Mouse (Mus musculus): ENCODE data around the gene Ptpn7.
"Not testable (repeated sequence)": the region's sequence is repeated elsewhere in the genome, so short reads cannot be mapped to it uniquely, and the experiment has no call there.

The Ptpn7 gene

DNA sequence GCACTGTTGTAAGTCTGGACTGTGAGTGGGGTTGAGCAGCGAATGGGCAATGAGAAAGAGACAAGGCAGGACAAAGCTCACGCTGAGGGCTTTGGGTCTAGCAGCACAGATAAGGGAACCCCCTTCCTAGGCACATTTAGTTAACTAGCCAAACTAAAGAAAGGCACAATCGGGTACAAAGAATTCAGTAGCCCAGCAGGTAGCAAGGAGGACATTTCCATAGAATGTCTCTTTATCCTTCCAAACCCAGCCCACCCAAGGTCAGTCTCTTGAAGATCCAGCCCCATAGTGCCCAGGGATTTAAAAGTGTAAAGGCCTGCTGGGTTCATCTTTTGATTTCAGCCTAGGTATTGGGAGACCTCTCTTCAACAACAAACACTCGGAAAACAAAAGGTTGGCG, 53.4 kb downstream of the Ptpn7 start:
- DNase-seq (ENCODE audit: low spot score in 2 of 2): no peak

DNA sequence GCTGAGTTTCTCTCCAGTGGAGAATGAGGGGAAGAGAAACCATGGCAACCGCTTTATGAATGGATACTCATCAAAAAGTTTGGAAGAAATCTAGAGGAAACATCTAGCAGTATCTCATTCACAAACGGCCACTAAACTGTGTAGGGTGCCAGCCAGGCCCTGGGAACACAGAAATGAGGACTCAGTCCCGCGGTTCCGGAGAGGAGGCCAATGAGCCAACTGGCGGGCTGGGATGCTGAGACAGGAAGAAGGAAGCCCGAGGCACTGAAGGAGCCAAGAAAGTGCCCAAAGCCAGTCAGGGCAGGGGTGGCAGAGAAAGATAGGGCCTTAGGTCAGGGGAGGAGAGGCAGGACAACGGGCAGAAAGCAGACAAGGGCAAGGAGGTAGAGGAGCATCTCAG, 53.9 kb downstream of the Ptpn7 start:
- DNase-seq (ENCODE audit: low spot score in 2 of 2): no peak

DNA sequence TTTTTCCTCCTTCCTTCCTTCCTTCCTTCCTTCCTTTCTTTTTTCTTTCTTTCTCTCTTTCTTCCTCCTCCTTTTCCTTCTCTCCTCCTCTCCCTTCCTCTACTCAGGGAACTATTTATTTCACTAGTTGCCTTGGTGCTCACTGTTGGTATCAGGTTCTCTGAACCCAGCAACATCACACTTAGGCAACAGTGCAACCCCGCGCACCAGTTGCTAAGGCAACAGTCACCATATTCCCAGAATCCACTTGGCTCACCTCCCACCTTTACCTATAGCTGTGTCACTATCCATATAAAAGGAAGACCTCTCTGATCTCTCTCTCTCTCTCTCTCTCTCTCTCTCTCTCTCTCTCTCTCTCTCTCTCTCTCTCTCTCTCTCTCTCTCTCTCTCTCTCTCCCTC, 54.5 kb downstream of the Ptpn7 start:
- DNase-seq (ENCODE audit: low spot score in 2 of 2): not testable (repeated sequence)

GRCm38 (mm10) chr1:135188197-135188596, 55.7 kb downstream of the Ptpn7 start:
- no peak for DNase-seq (ENCODE audit: low spot score in 2 of 2)

DNA sequence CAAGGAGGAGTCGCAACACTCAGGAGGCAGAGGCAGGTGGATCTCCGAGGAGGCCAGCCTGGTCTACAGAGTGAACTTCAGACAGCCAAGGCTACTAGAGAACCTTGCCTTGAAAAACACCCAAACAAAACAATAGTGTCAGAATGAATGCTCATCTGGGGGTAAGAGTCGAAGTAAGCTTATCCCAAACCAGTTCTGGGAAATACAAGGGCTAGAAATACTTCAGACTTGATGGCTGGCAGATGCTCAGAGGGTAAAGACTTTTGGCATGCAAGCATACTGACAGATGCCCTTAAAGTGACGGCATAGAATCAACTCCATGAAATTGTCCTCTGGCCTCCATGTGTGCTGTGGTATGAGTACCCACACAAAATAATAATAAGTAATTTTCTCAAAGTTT, 56.7 kb downstream of the Ptpn7 start:
- no peak for DNase-seq (ENCODE audit: low spot score in 2 of 2)

- not testable (repeated sequence) for DNase-seq (ENCODE audit: low spot score in 2 of 2)
Measured at GRCm38 (mm10) chr1:135194335-135194734, 61.8 kb downstream of the Ptpn7 start.

Data from right cerebral cortex, postnatal 36 days (tissue).